18 mouse cellular contexts compared by ENCODE assay signal in the genomic region with DNA sequence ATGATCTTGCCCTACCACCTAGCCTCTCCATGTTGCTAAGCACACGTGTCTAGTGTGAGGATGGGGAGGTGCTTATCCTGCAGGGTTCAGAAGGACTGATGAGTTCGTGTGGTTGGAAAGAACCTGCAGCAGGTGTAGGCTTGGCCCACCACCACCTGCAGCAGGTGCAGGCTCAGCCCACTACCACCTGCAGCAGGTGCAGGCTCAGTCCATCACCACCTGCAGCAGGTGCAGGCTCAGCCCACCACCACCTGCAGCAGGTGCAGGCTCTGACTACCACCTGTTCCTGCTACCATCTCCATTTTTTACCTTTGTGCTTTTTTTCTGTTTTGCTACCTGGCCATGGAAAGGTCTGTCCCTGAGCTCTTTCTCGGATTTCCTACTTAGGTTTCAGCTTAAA.
"Had no signal": no experiment of that assay in that cellular context is flagged by ENCODE, and none has a peak within 500 bp of the region (broad histone marks: within the 10 kb centered on the region; RNA-seq: fewer than 3 reads in every experiment).

No protein-coding gene starts in this region.

- DNase-seq: lung, adult 18-20 months; lung, embryonic 14.5 days; lung, postnatal 10 days; lung, postnatal 4 days; retina, postnatal 1 day; right cerebral cortex, adult 18-20 months; right cerebral cortex, postnatal 25 days; right cerebral cortex, postnatal 4 days; spleen, adult 18-20 months; thymus, adult 18-20 months; thymus, postnatal 14 days; thymus, postnatal 36 days had no signal

- H3K4me3 ChIP-seq: megakaryocyte, embryonic 14.5 days; midbrain, embryonic 13.5 days; midbrain, embryonic 15.5 days; neural tube, embryonic 13.5 days; neural tube, embryonic 15.5 days had no signal

- H3K27me3 ChIP-seq: megakaryocyte, embryonic 14.5 days; midbrain, embryonic 13.5 days; midbrain, embryonic 15.5 days; neural tube, embryonic 13.5 days; neural tube, embryonic 15.5 days had no signal

- H3K9me3 ChIP-seq: midbrain, embryonic 13.5 days; midbrain, embryonic 15.5 days; neural tube, embryonic 13.5 days; neural tube, embryonic 15.5 days had no signal

- H3K4me2 ChIP-seq: lung, embryonic 14.5 days; midbrain, embryonic 11.5 days; midbrain, embryonic 13.5 days; midbrain, embryonic 15.5 days; neural tube, embryonic 13.5 days; neural tube, embryonic 15.5 days had no signal

- H3K9ac ChIP-seq: lung, embryonic 14.5 days; midbrain, embryonic 13.5 days; midbrain, embryonic 15.5 days; neural tube, embryonic 13.5 days; neural tube, embryonic 15.5 days had no signal

- H3K36me3 ChIP-seq: midbrain, embryonic 13.5 days; midbrain, embryonic 15.5 days; neural tube, embryonic 13.5 days; neural tube, embryonic 15.5 days had no signal

- H3K4me1 ChIP-seq: midbrain, embryonic 13.5 days; midbrain, embryonic 15.5 days; neural tube, embryonic 15.5 days had no signal

- H3K27ac ChIP-seq: midbrain, embryonic 13.5 days; midbrain, embryonic 15.5 days; neural tube, embryonic 13.5 days; neural tube, embryonic 15.5 days had no signal

- ATAC-seq: midbrain, embryonic 13.5 days; midbrain, embryonic 15.5 days had no signal
